23 mouse cellular contexts compared by ENCODE assay signal in genomic region chr14:67139152-67139551, GRCm38 (mm10).
DNase-seq lines count a peak whose midpoint lies in the region; ATAC-seq and TF ChIP-seq lines count a peak whose summit lies in the region.
"Had no signal": no experiment of that assay in that cellular context is flagged by ENCODE, and none has a peak within 500 bp of the region (broad histone marks: within the 10 kb centered on the region; RNA-seq: fewer than 3 reads in every experiment).

No protein-coding gene starts in this region.

- no peak overlapping the region for H3K27ac ChIP-seq in intestine, embryonic 16.5 days (ENCODE audit: low read length)
- no peak overlapping the region for H3K27ac ChIP-seq in intestine, postnatal 0 days (ENCODE audit: low read depth, low read length)
- H3K27ac ChIP-seq in embryonic facial prominence, embryonic 14.5 days (replicated peaks; ENCODE audit: low read depth, low read length) = no peak overlapping the region
- peak overlapping the region; percentile 44; the same call in 1 of the 2 replicates for H3K27ac ChIP-seq in stomach, embryonic 15.5 days
- no peak overlapping the region for H3K27ac ChIP-seq in left cerebral cortex, adult 2 months
- H3K27ac ChIP-seq: embryonic facial prominence, embryonic 13.5 days; forebrain, embryonic 10.5 days; forebrain, embryonic 13.5 days; hindbrain, embryonic 10.5 days had no signal

- H3K9me3 ChIP-seq in intestine, embryonic 16.5 days (ENCODE audit: control insufficient read depth, low read length) = no peaks in the 10 kb centered on the region
- no peaks in the 10 kb centered on the region for H3K9me3 ChIP-seq in intestine, postnatal 0 days (ENCODE audit: control insufficient read depth)
- no peaks in the 10 kb centered on the region for H3K9me3 ChIP-seq in embryonic facial prominence, embryonic 14.5 days (ENCODE audit: control insufficient read depth, low read length)
- no peaks in the 10 kb centered on the region for H3K9me3 ChIP-seq in stomach, embryonic 15.5 days
- H3K9me3 ChIP-seq: embryonic facial prominence, embryonic 13.5 days; forebrain, embryonic 10.5 days; forebrain, embryonic 13.5 days; hindbrain, embryonic 10.5 days; hindbrain, embryonic 13.5 days had no signal

- H3K27me3 ChIP-seq in intestine, embryonic 16.5 days (replicated peaks; ENCODE audit: control insufficient read depth, insufficient read depth, low read length) = no peaks in the 10 kb centered on the region
- no peaks in the 10 kb centered on the region for H3K27me3 ChIP-seq in intestine, postnatal 0 days (replicated peaks; ENCODE audit: control insufficient read depth, insufficient read depth, low read length)
- no peaks in the 10 kb centered on the region for H3K27me3 ChIP-seq in embryonic facial prominence, embryonic 14.5 days (replicated peaks; ENCODE audit: control insufficient read depth, insufficient read depth, low read length)
- H3K27me3 ChIP-seq in stomach, embryonic 15.5 days (replicated peaks) = no peaks in the 10 kb centered on the region
- H3K27me3 ChIP-seq: forebrain, embryonic 13.5 days; hindbrain, embryonic 13.5 days had no signal

- 60% methylated on average over 5 of the region's 5 CpGs for WGBS in intestine, embryonic 16.5 days
- WGBS in intestine, postnatal 0 days = 45% methylated on average over 5 of the region's 5 CpGs
- 50% methylated on average over 5 of the region's 5 CpGs for WGBS in embryonic facial prominence, embryonic 14.5 days
- WGBS in stomach, embryonic 15.5 days = 57% methylated on average over 5 of the region's 5 CpGs

- H3K4me3 ChIP-seq in intestine, embryonic 16.5 days (ENCODE audit: low read length) = no peak overlapping the region
- H3K4me3 ChIP-seq in intestine, postnatal 0 days (ENCODE audit: low read depth, low read length) = no peak overlapping the region
- H3K4me3 ChIP-seq in embryonic facial prominence, embryonic 14.5 days (ENCODE audit: low read depth, low read length) = no peak overlapping the region
- no peak overlapping the region for H3K4me3 ChIP-seq in stomach, embryonic 15.5 days (replicated peaks)
- H3K4me3 ChIP-seq in left cerebral cortex, adult 2 months = no peak overlapping the region
- H3K4me3 ChIP-seq: embryonic facial prominence, embryonic 13.5 days; forebrain, embryonic 10.5 days; forebrain, embryonic 13.5 days; hindbrain, embryonic 10.5 days; hindbrain, embryonic 13.5 days had no signal

- no peak for TF ChIP-seq CTCF in intestine, postnatal 0 days (IDR thresholded peaks at IDR 0.05; ENCODE audit: low read depth)
- no peak for TF ChIP-seq CTCF in left cerebral cortex, adult 2 months (IDR thresholded peaks at IDR 0.05)

- no peaks in the 10 kb centered on the region for H3K36me3 ChIP-seq in intestine, embryonic 16.5 days (ENCODE audit: control insufficient read depth, insufficient read depth, low read length)
- no peaks in the 10 kb centered on the region for H3K36me3 ChIP-seq in intestine, postnatal 0 days (ENCODE audit: control insufficient read depth, insufficient read depth)
- H3K36me3 ChIP-seq in embryonic facial prominence, embryonic 14.5 days (ENCODE audit: control insufficient read depth, insufficient read depth, low read length) = no peaks in the 10 kb centered on the region
- no peaks in the 10 kb centered on the region for H3K36me3 ChIP-seq in stomach, embryonic 15.5 days
- H3K36me3 ChIP-seq: embryonic facial prominence, embryonic 13.5 days; forebrain, embryonic 10.5 days; hindbrain, embryonic 10.5 days; hindbrain, embryonic 13.5 days had no signal

- intact Hi-C loops in left cerebral cortex, adult 2 months (cut with DNase I) = loop anchor here (5.0 kb wide), 1 partner anchor 87 kb away; no protein-coding TSS in a partner anchor

- peaks cover 16% of the 10 kb centered on the region for H3K4me1 ChIP-seq in intestine, embryonic 16.5 days (ENCODE audit: control insufficient read depth, insufficient read depth, low read length)
- no peaks in the 10 kb centered on the region for H3K4me1 ChIP-seq in intestine, postnatal 0 days (replicated peaks; ENCODE audit: control insufficient read depth, insufficient read depth, low read length)
- H3K4me1 ChIP-seq in embryonic facial prominence, embryonic 14.5 days (ENCODE audit: control insufficient read depth, insufficient read depth, low read length) = peaks cover 31% of the 10 kb centered on the region
- peaks cover 31% of the 10 kb centered on the region for H3K4me1 ChIP-seq in stomach, embryonic 15.5 days

- 0 out of 2 replicates have a peak, but pooled peaks have one; percentile 47 for ATAC-seq in intestine, embryonic 16.5 days
- ATAC-seq in intestine, postnatal 0 days = no peak
- no peak for ATAC-seq in embryonic facial prominence, embryonic 14.5 days (ENCODE audit: low read depth)
- ATAC-seq in stomach, embryonic 15.5 days (ENCODE audit: insufficient read depth, low FRiP score, low read depth) = peak; percentile 54
- ATAC-seq: activated CD4-positive, CD25-positive, alpha-beta regulatory T cell, adult 4 months; forebrain, embryonic 13.5 days; forebrain, embryonic 16.5 days; hindbrain, embryonic 16.5 days had no signal

- no peak overlapping the region for H3K9ac ChIP-seq in intestine, embryonic 16.5 days (ENCODE audit: low read depth, low read length)
- no peak overlapping the region for H3K9ac ChIP-seq in intestine, postnatal 0 days (ENCODE audit: low read depth, low read length)
- no peak overlapping the region for H3K9ac ChIP-seq in embryonic facial prominence, embryonic 14.5 days (ENCODE audit: low read depth, low read length)
- H3K9ac ChIP-seq in stomach, embryonic 15.5 days = no peak overlapping the region
- H3K9ac ChIP-seq: embryonic facial prominence, embryonic 13.5 days; forebrain, embryonic 13.5 days; hindbrain, embryonic 13.5 days had no signal

- H3K4me2 ChIP-seq in intestine, embryonic 16.5 days (ENCODE audit: low read depth, low read length) = no peak overlapping the region
- H3K4me2 ChIP-seq in intestine, postnatal 0 days (replicated peaks; ENCODE audit: low read depth) = no peak overlapping the region
- H3K4me2 ChIP-seq in embryonic facial prominence, embryonic 14.5 days (ENCODE audit: low read depth, low read length) = no peak overlapping the region
- H3K4me2 ChIP-seq in stomach, embryonic 15.5 days = no peak overlapping the region
- H3K4me2 ChIP-seq: embryonic facial prominence, embryonic 13.5 days; forebrain, embryonic 13.5 days; heart, embryonic 11.5 days; hindbrain, embryonic 13.5 days had no signal

- peak; percentile 14 for DNase-seq in embryonic facial prominence, embryonic 14.5 days (ENCODE audit: low spot score)
- no peak for DNase-seq in adrenal gland, postnatal 25 days
- no peak for DNase-seq in left cerebral cortex, adult 2 months (ENCODE audit: extremely low spot score in 1 of 2, low spot score in 2 of 2)
- DNase-seq: adrenal gland, adult 8-10 months; adrenal gland, postnatal 36 days; cerebellum, adult 18-20 months; cerebellum, adult 9-10 months; cerebellum, postnatal 14 days; gastrocnemius, postnatal 10 days; gastrocnemius, postnatal 36 days; heart, postnatal 36 days had no signal

Comparison
In these comparisons a context has a peak if more than half of its experiments do, and no peak if none do; other contexts are left out.
1. ATAC-seq: peak in intestine, embryonic 16.5 days (single experiment) and stomach, embryonic 15.5 days (single experiment); none in intestine, postnatal 0 days (single experiment) and embryonic facial prominence, embryonic 14.5 days (single experiment).